Mouse (Mus musculus): ENCODE measurements around the gene Cd63. TPM values are rescaled to one million over a fixed set of nuclear protein-coding genes. Genes with fewer than 3 reads are reported as not detected.

Cd63 gene
- polyA plus RNA-seq, 1 experiment from 2014 or later, result 343 TPM

GRCm38 (mm10) chr10:128899759-128900490, 864 bp upstream of the Cd63 start:
- Histone ChIP-seq H3K9ac (ENCODE audit: low read depth, low read length) (no peak overlapping the region), H3K36me3 (ENCODE audit: control insufficient read depth, insufficient read depth, low read length) (no peaks in the 10 kb centered on the region), H3K27me3 (replicated peaks; ENCODE audit: control insufficient read depth, insufficient read depth, low read length) (no peaks in the 10 kb centered on the region), H3K4me2 (ENCODE audit: low read length) (no peak overlapping the region), H3K4me3 (ENCODE audit: low read length) (no peak overlapping the region), H3K9me3 (ENCODE audit: control insufficient read depth, low read length) (no peaks in the 10 kb centered on the region), H3K27ac (ENCODE audit: low read depth, low read length) (no peak overlapping the region), H3K4me1 (ENCODE audit: control insufficient read depth, insufficient read depth, low read depth, low read length) (no peaks in the 10 kb centered on the region; the same call in 1 of the 2 replicates)
- no peak for ATAC-seq
- 86% methylated on average over 6 of the region's 6 CpGs for WGBS

GRCm38 (mm10) chr10:128901409-128901808, 620 bp downstream of the Cd63 start:
- Histone ChIP-seq H3K9ac (ENCODE audit: low read depth, low read length) (no peak overlapping the region), H3K36me3 (ENCODE audit: control insufficient read depth, insufficient read depth, low read length) (no peaks in the 10 kb centered on the region), H3K27me3 (replicated peaks; ENCODE audit: control insufficient read depth, insufficient read depth, low read length) (no peaks in the 10 kb centered on the region), H3K4me3 (ENCODE audit: low read length) (no peak overlapping the region), H3K4me1 (ENCODE audit: control insufficient read depth, insufficient read depth, low read depth, low read length) (no peaks in the 10 kb centered on the region; the same call in 1 of the 2 replicates), H3K27ac (ENCODE audit: low read depth, low read length) (no peak overlapping the region), H3K4me2 (ENCODE audit: low read length) (no peak overlapping the region), H3K9me3 (ENCODE audit: control insufficient read depth, low read length) (no peaks in the 10 kb centered on the region)
- no peak for ATAC-seq
- 89% methylated on average over 1 of the region's 1 CpGs for WGBS

DNA sequence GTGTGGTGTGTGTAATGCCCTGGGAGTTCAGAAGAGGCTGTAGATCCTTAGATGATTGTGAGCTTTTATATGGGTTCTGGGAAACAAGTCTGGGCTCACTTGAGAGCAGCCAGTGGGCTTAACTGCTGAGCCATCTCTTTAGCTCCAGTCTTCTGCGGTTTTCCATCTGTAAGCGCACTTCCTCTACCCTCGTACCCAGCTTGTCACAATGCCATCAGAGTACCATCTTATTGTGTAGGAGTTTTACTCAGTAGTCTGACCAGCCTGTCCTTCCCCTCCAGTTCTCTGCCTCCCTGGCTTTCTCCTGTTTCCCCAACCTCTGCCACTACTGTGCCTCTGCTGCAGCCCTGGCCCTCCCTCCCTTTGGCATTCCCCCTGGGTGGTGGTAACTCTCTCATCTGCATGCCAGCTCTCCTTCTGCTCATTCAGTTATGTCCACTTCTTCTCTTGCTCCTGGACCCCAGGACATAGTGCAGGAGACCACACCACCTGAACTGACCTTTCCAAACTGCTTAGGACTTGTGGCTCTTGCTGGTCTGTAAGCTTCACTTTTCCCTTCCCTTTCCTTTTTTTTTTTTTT, 1.7 kb downstream of the Cd63 start:
- no peak overlapping the region for H3K9ac ChIP-seq (ENCODE audit: low read depth, low read length)
- H3K27ac ChIP-seq (ENCODE audit: low read depth, low read length), result no peak overlapping the region
- H3K27me3 ChIP-seq (replicated peaks; ENCODE audit: control insufficient read depth, insufficient read depth, low read length), result no peaks in the 10 kb centered on the region
- no peak overlapping the region for H3K4me3 ChIP-seq (ENCODE audit: low read length)
- WGBS, result 84% methylated on average over 3 of the region's 3 CpGs
- no peak for ATAC-seq
- H3K4me1 ChIP-seq (ENCODE audit: control insufficient read depth, insufficient read depth, low read depth, low read length), result no peaks in the 10 kb centered on the region
- H3K4me2 ChIP-seq (ENCODE audit: low read length), result no peak overlapping the region
- no peaks in the 10 kb centered on the region for H3K36me3 ChIP-seq (ENCODE audit: control insufficient read depth, insufficient read depth, low read length)
- H3K9me3 ChIP-seq (ENCODE audit: control insufficient read depth, low read length), result no peaks in the 10 kb centered on the region

DNA sequence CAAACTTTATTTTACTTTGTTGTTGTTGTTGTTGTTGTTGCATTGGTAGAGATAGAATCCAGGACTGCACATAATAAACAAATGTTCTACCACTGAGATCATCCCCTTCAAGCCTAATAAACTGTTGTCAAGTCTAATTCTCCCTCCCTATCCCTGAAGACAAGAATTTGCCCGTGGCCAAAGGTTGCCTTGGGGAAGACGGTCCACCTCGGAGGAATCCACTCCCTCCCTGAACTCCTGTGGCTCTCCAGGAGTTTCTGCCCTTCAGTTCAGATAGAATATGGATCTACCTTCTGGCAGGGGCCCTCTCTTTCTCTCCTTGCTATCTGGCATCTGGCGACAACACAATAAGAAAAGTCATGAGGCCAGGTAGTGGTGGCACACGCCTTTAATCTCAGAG, 4.0 kb downstream of the Cd63 start:
- no peak for ATAC-seq
- no peak overlapping the region for H3K27ac ChIP-seq (ENCODE audit: low read depth, low read length)
- no peak overlapping the region for H3K9ac ChIP-seq (ENCODE audit: low read depth, low read length)
- H3K27me3 ChIP-seq (replicated peaks; ENCODE audit: control insufficient read depth, insufficient read depth, low read length), result no peaks in the 10 kb centered on the region
- peaks cover 7% of the 10 kb centered on the region for H3K4me1 ChIP-seq (ENCODE audit: control insufficient read depth, insufficient read depth, low read depth, low read length)
- no peaks in the 10 kb centered on the region for H3K9me3 ChIP-seq (ENCODE audit: control insufficient read depth, low read length)
- WGBS, result 73% methylated on average over 5 of the region's 5 CpGs
- H3K4me2 ChIP-seq (ENCODE audit: low read length), result no peak overlapping the region
- no peak overlapping the region for H3K4me3 ChIP-seq (ENCODE audit: low read length)
- no peaks in the 10 kb centered on the region for H3K36me3 ChIP-seq (ENCODE audit: control insufficient read depth, insufficient read depth, low read length)

- Histone ChIP-seq H3K4me1 (ENCODE audit: control insufficient read depth, insufficient read depth, low read depth, low read length) (peaks cover 7% of the 10 kb centered on the region), H3K27ac (ENCODE audit: low read depth, low read length) (0 out of 2 replicates have a peak overlapping the region, but pooled peaks have one; percentile 81), H3K9me3 (ENCODE audit: control insufficient read depth, low read length) (no peaks in the 10 kb centered on the region), H3K4me3 (ENCODE audit: low read length) (peak overlapping the region; percentile 78), H3K4me2 (ENCODE audit: low read length) (peak overlapping the region; percentile 79), H3K36me3 (ENCODE audit: control insufficient read depth, insufficient read depth, low read length) (no peaks in the 10 kb centered on the region), H3K27me3 (replicated peaks; ENCODE audit: control insufficient read depth, insufficient read depth, low read length) (no peaks in the 10 kb centered on the region), H3K9ac (ENCODE audit: low read depth, low read length) (peak overlapping the region; percentile 94)
- ATAC-seq, result no peak
- WGBS, result 59% methylated on average over 13 of the region's 13 CpGs
These were observed 8.1 kb downstream of the Cd63 start for GRCm38 (mm10) chr10:128908778-128909448.

DNA sequence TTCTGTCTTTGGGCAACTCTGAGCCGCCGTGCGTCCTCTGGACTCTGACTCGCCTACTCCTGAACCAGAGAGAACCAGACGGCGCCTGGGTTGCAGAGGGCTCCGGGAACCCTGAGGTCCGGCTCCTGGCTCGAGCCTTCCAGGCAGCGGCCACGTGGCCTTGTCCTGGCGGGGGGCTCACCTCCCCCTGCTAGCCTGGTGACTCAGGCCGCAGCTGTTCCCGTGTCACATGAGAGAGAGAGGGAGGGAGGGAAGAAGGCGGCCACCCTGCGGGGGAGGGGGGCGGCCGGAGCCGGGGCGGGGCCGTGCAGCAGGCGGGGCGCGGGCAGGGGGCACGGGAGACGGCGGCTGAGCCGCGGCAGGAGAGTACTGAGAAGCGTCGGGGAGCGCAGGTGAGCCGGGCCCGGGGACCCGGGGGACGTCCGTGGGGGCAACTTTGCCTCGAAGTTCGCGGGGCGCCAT, 8.8 kb downstream of the Cd63 start:
- Histone ChIP-seq H3K4me1 (ENCODE audit: control insufficient read depth, insufficient read depth, low read depth, low read length) (peaks cover 7% of the 10 kb centered on the region), H3K4me2 (ENCODE audit: low read length) (peak overlapping the region; percentile 79), H3K27me3 (replicated peaks; ENCODE audit: control insufficient read depth, insufficient read depth, low read length) (no peaks in the 10 kb centered on the region), H3K9me3 (ENCODE audit: control insufficient read depth, low read length) (no peaks in the 10 kb centered on the region), H3K4me3 (ENCODE audit: low read length) (peak overlapping the region; percentile 78), H3K36me3 (ENCODE audit: control insufficient read depth, insufficient read depth, low read length) (no peaks in the 10 kb centered on the region), H3K9ac (ENCODE audit: low read depth, low read length) (peak overlapping the region; percentile 94), H3K27ac (ENCODE audit: low read depth, low read length) (peak overlapping the region; percentile 81)
- ATAC-seq, result peak; percentile 71
- WGBS, result under 1% methylated on average over 27 of the region's 41 CpGs

- Histone ChIP-seq H3K4me2 (ENCODE audit: low read length) (peak overlapping the region; percentile 79), H3K27ac (ENCODE audit: low read depth, low read length) (peak overlapping the region; percentile 81), H3K9ac (ENCODE audit: low read depth, low read length) (peak overlapping the region; percentile 94), H3K36me3 (ENCODE audit: control insufficient read depth, insufficient read depth, low read length) (no peaks in the 10 kb centered on the region), H3K4me1 (ENCODE audit: control insufficient read depth, insufficient read depth, low read depth, low read length) (peaks cover 7% of the 10 kb centered on the region), H3K27me3 (replicated peaks; ENCODE audit: control insufficient read depth, insufficient read depth, low read length) (no peaks in the 10 kb centered on the region), H3K4me3 (ENCODE audit: low read length) (peak overlapping the region; percentile 78), H3K9me3 (ENCODE audit: control insufficient read depth, low read length) (no peaks in the 10 kb centered on the region)
- WGBS, result 2% methylated on average over 59 of the region's 66 CpGs
- peak; percentile 48 for ATAC-seq
These were observed 9.5 kb downstream of the Cd63 start for GRCm38 (mm10) chr10:128910066-128910841.

GRCm38 (mm10) chr10:128911430-128911829, 10.6 kb downstream of the Cd63 start:
- peak overlapping the region; percentile 79 for H3K4me2 ChIP-seq (ENCODE audit: low read length)
- H3K4me1 ChIP-seq (ENCODE audit: control insufficient read depth, insufficient read depth, low read depth, low read length), result peaks cover 7% of the 10 kb centered on the region
- no peak for ATAC-seq

More at GRCm38 (mm10) chr10:128911430-128911829, 10.6 kb downstream of the Cd63 start:
- WGBS, result 90% methylated on average over 6 of the region's 6 CpGs
- H3K4me3 ChIP-seq (ENCODE audit: low read length), result no peak overlapping the region; the same call in 1 of the 2 replicates
- no peaks in the 10 kb centered on the region for H3K27me3 ChIP-seq (replicated peaks; ENCODE audit: control insufficient read depth, insufficient read depth, low read length)
- H3K36me3 ChIP-seq (ENCODE audit: control insufficient read depth, insufficient read depth, low read length), result no peaks in the 10 kb centered on the region
- H3K27ac ChIP-seq (ENCODE audit: low read depth, low read length), result no peak overlapping the region
- no peak overlapping the region; the same call in 1 of the 2 replicates for H3K9ac ChIP-seq (ENCODE audit: low read depth, low read length)
- no peaks in the 10 kb centered on the region for H3K9me3 ChIP-seq (ENCODE audit: control insufficient read depth, low read length)

All from hindbrain, embryonic 16.5 days (tissue).